Mouse (Mus musculus) liver, embryonic 16.5 days (tissue): Measurements from ENCODE around the gene Smad9. TPM values are rescaled to one million over a fixed set of nuclear protein-coding genes. Genes with fewer than 3 reads are reported as not detected.
A peak's percentile ranks its signal among the peaks of the same experiment; 100 is the strongest.

ENCODE experiments used
- ATAC-seq: fragments of 200-750 bp; cut with Nextera tagmentation; 2 replicates; pipeline ENCODE4 v1.8.0; 2017; ENCODE audit warnings: low read depth, mild to moderate bottlenecking, moderate number of reproducible peaks, moderate library complexity
- H3K27ac ChIP-seq: fragments of 300-500 bp; sonication (generic); 2 replicates; pipeline ENCODE4 v1.5.1; 2014; ENCODE audit warnings: mild to moderate bottlenecking, low read length
- H3K27me3 ChIP-seq: fragments of 300-500 bp; sonication (generic); 2 replicates; pipeline ENCODE4 v1.6.1; 2014; ENCODE audit warnings: low read depth, low read length, mixed read lengths; ENCODE audit not compliant: control insufficient read depth, insufficient read depth
- H3K36me3 ChIP-seq: fragments of 300-500 bp; sonication (generic); 2 replicates; pipeline ENCODE4 v1.6.1; 2014; ENCODE audit warnings: mild to moderate bottlenecking; ENCODE audit not compliant: control insufficient read depth, insufficient read depth
- H3K4me1 ChIP-seq: fragments of 300-500 bp; sonication (generic); 2 replicates; pipeline ENCODE4 v1.6.1; 2014; ENCODE audit warnings: low read depth, low read length, mixed read lengths; ENCODE audit not compliant: control insufficient read depth
- H3K4me2 ChIP-seq: fragments of 300-500 bp; sonication (generic); 2 replicates; pipeline ENCODE4 v1.6.1; 2014; ENCODE audit warnings: low read depth, low read length, mixed read lengths
- H3K4me3 ChIP-seq: fragments of 300-500 bp; sonication (generic); 2 replicates; pipeline ENCODE4 v1.5.1; 2014; ENCODE audit warnings: low read depth, mild to moderate bottlenecking, low read length
- H3K9ac ChIP-seq: fragments of 300-500 bp; sonication (generic); 2 replicates; pipeline ENCODE4 v1.6.1; 2014; ENCODE audit warnings: low read depth, low read length
- H3K9me3 ChIP-seq: fragments of 300-500 bp; sonication (generic); replicated peaks from 2 replicates; pipeline ENCODE4 v1.6.1; 2016; ENCODE audit warnings: low read length; ENCODE audit not compliant: control insufficient read depth
- WGBS: fragments of 180-500 bp; shearing (Covaris S2); extraction: QIAGEN DNeasy Blood & Tissue Kit; methylation state at CpG from one replicate; pipeline ENCODE4 v1.1.7; 2014; ENCODE audit not compliant: insufficient replicate concordance; 5-methylcytosine and 5-hydroxymethylcytosine counted together
- polyA plus RNA-seq: library from polyadenylated mRNA; unstranded; fragments of >200 nt; fragmentation: Nextera tagmentation; extraction: Ambion mirVana; gene quantifications from 2 replicates; pipeline ENCODE4 v1.2.1, GENCODE M21; 2015

Gene Smad9
- polyA plus RNA-seq, 1 experiment from 2014 or later: 0.04 TPM

GRCm38 (mm10) chr3:54727588-54727987 lies 27.8 kb upstream of the Smad9 start:
- Histone ChIP-seq H3K36me3 (peaks cover 54% of the 10 kb centered on the region), H3K4me2 (no peak overlapping the region), H3K27ac (no peak overlapping the region), H3K4me1 (peaks cover 1% of the 10 kb centered on the region), H3K9ac (no peak overlapping the region), H3K27me3 (no peaks in the 10 kb centered on the region), H3K9me3 (no peaks in the 10 kb centered on the region), H3K4me3 (no peak overlapping the region)
- 78% methylated on average over 2 of the region's 2 CpGs for WGBS
- no peak for ATAC-seq

DNA sequence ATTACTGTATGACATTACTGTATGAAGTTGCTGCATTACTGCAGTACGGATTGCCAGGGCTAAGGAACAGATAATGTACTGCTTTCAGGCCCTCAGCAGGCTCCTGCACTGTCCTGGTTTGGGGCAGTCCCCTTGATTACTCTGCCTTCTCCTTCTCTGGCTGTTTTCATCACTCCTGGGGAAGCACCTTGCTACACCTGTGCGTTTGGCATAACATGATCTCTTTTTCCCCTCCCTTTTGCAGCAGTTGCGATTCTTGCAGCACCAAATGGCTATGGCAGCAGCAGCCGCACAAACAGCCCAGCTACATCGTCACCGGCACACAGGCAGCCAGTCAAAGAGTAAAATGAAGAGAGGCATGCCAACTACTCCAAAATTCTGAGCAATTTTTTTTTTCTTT lies 27.3 kb upstream of the Smad9 start:
- Histone ChIP-seq H3K27me3 (no peaks in the 10 kb centered on the region), H3K36me3 (peaks cover 57% of the 10 kb centered on the region)
- 90% methylated on average over 6 of the region's 6 CpGs for WGBS

DNA sequence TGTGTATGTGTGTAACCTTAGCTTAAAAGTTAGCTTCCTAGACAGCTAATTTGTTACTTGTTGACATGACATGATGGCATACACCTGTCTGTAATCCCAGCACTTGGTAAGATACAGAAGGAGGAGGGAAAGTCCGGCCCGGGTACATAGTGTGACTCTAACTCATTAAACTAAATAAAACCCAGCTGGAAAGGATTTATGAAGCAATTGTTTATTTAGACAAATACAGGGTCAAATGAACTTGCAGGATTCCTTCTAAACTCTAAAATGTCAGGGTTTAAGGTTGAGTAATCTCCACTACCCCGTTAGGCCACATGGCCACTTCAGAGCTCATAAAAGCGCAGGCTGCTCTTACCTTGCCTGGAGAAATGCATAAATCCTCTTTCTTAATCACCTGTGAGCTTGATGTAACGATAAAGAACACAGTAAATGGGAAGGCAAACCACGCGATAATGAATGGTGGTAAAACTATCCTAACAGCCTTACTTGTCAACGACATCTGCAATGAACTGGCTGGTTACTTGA lies 23.7 kb upstream of the Smad9 start:
- Histone ChIP-seq H3K36me3 (peaks cover 51% of the 10 kb centered on the region), H3K9me3 (no peaks in the 10 kb centered on the region), H3K4me2 (no peak overlapping the region), H3K27ac (no peak overlapping the region), H3K9ac (no peak overlapping the region), H3K4me3 (no peak overlapping the region), H3K27me3 (no peaks in the 10 kb centered on the region), H3K4me1 (peaks cover 23% of the 10 kb centered on the region)
- 78% methylated on average over 8 of the region's 8 CpGs for WGBS
- ATAC-seq: no peak

More for the DNA sequence above, 27.3 kb upstream of the Smad9 start:
- Histone ChIP-seq H3K9me3 (no peaks in the 10 kb centered on the region), H3K4me3 (no peak overlapping the region), H3K9ac (no peak overlapping the region), H3K4me2 (no peak overlapping the region), H3K27ac (no peak overlapping the region), H3K4me1 (peaks cover 7% of the 10 kb centered on the region)
- no peak for ATAC-seq

- Histone ChIP-seq H3K4me2 (no peak overlapping the region), H3K36me3 (peaks cover 47% of the 10 kb centered on the region), H3K4me3 (no peak overlapping the region), H3K9me3 (no peaks in the 10 kb centered on the region), H3K27ac (no peak overlapping the region), H3K4me1 (peaks cover 23% of the 10 kb centered on the region), H3K9ac (no peak overlapping the region), H3K27me3 (no peaks in the 10 kb centered on the region)
- ATAC-seq: no peak
- 65% methylated on average over 4 of the region's 4 CpGs for WGBS
Measured at GRCm38 (mm10) chr3:54732371-54732770, 23.0 kb upstream of the Smad9 start.

GRCm38 (mm10) chr3:54734411-54735246 lies 20.8 kb upstream of the Smad9 start:
- Histone ChIP-seq H3K4me1 (peaks cover 23% of the 10 kb centered on the region), H3K4me2 (peak overlapping the region; percentile 98), H3K9me3 (no peaks in the 10 kb centered on the region), H3K27me3 (no peaks in the 10 kb centered on the region), H3K27ac (peak overlapping the region; percentile 100), H3K9ac (peak overlapping the region; percentile 95), H3K4me3 (peak overlapping the region; percentile 90), H3K36me3 (peaks cover 26% of the 10 kb centered on the region)
- peak; percentile 93 for ATAC-seq
- WGBS: under 1% methylated on average over 80 of the region's 84 CpGs

DNA sequence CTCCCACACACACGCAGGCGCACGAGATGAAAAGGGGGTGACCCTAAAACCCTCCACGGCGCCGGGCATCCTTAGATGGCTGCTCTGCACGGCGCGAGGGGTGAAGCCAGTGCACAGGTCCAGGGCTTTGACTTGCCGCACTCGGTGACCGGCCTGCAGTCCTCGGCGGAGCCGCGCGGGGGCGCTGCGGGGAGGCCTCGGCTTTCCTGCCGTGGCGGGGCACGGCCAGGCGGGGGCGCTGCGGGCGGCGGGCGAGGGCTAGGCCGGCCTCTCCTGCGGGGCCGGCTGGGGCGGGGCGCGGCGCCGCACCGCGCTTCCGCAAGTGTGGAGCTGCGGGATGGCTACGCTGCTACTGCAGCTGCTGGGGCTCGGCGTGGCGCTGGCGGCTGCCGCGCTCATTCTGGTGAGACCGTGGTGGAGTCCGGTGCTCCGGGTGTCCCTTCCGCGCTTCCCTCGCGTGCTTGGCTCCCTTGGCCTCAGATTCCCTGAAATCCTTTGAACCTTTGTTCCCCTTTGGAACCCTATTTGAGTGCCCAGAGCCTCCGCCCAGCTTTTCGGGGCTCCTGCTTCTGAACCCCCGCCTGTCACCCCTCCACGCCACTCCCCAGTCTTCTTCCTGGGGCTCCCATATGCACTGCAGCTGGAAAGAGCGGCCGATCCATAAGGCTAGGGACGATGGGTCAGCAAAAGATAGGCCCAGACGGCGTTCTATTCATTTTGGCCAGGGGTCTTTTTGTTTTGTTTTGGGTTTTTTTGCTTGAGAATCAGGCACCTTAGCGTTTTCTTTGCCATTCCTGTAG lies 19.9 kb upstream of the Smad9 start, which contains the start of the genes Exosc8 and Alg5:
Gene Exosc8 (minus strand): TSS at position 147 of the 800 bp plus-strand sequence.
Gene Alg5 (plus strand): TSS at position 293 of the 800 bp plus-strand sequence.
- under 1% methylated on average over 48 of the region's 65 CpGs for whole genome bisulfite sequencing

DNA sequence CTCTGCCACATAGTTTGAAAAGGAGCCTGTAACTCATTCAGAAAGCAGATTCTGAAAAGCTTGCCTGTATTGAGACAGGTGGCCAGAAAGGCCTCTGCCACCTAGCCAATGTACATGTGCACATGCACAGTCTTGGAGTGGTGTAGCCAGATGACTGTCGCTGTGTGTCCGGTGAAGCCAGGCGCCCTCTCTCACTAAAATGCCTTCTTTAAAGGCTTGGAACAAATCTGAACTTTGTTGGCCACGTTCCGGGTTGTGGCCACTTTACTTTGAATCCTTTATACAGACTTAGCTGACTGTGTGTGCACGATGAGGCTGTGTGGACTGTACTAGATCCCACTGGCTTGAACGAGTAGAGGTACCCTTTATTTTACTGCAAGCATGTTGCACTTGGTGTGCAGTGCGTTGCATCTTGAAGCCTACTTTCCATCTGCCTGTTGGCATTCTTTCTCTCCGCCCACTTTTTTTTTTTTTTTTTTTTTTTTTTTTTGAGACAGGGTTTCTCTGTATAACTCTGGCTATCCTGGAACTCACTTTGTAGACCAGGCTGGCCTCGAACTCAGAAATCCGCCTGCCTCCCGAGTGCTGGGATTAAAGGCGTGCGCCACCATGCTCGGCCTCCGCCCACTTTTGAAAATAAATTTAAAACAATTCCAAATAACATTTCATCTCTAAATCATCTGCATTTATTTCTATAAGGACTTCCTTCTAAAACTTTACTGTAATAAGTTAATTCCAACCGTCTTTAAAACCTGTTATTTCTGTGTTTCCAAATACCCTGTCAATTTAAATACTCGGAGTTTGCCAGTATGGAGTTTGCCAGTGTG lies 19.1 kb upstream of the Smad9 start:
- Histone ChIP-seq H3K4me1 (peaks cover 23% of the 10 kb centered on the region), H3K27ac (peak overlapping the region; percentile 53; the same call in 1 of the 2 replicates), H3K9ac (peak overlapping the region; percentile 95), H3K9me3 (no peaks in the 10 kb centered on the region), H3K27me3 (no peaks in the 10 kb centered on the region), H3K4me3 (peak overlapping the region; percentile 90), H3K36me3 (peaks cover 15% of the 10 kb centered on the region), H3K4me2 (peak overlapping the region; percentile 98)
- ATAC-seq: no peak
- 42% methylated on average over 18 of the region's 18 CpGs for WGBS

More for the DNA sequence above, 19.9 kb upstream of the Smad9 start, which contains the start of the genes Exosc8 and Alg5:
- Histone ChIP-seq H3K4me1 (peaks cover 23% of the 10 kb centered on the region), H3K4me2 (peak within 1 kb of the TSS; percentile 98), H3K36me3 (peaks cover 17% of the 10 kb centered on the region), H3K27ac (peak within 1 kb of the TSS; percentile 100), H3K4me3 (peak within 1 kb of the TSS; percentile 90), H3K27me3 (no peaks in the 10 kb centered on the region), H3K9me3 (no peaks in the 10 kb centered on the region), H3K9ac (peak within 1 kb of the TSS; percentile 95)
- peak; percentile 84 for ATAC-seq

- WGBS: 85% methylated on average over 8 of the region's 8 CpGs
- ATAC-seq: no peak
- H3K27ac ChIP-seq: no peak overlapping the region
- H3K27me3 ChIP-seq: no peaks in the 10 kb centered on the region
- no peak overlapping the region for H3K4me2 ChIP-seq
- H3K4me1 ChIP-seq: peaks cover 23% of the 10 kb centered on the region
- no peak overlapping the region for H3K9ac ChIP-seq
- H3K4me3 ChIP-seq: no peak overlapping the region
- peaks cover 18% of the 10 kb centered on the region for H3K36me3 ChIP-seq
- H3K9me3 ChIP-seq: no peaks in the 10 kb centered on the region
Measured at GRCm38 (mm10) chr3:54737317-54737716, 18.1 kb upstream of the Smad9 start.
